Mouse (Mus musculus) MEL (cell line): ENCODE data around the gene Megf8.

Source experiments
- CTCF ChIP-seq, 3 experiments: IDR thresholded peaks in 2 of 3; conservative IDR thresholded peaks in 1 of 3; 2 replicates each; pipeline ENCODE4 v1.5.1; 2011 to 2012; ENCODE audit warnings: low read length in 3 of 3, low read depth in 2 of 3, mild to moderate bottlenecking in 2 of 3, improper control_type of control experiment in 1 of 3, inconsistent platforms in 1 of 3, mixed read lengths in 1 of 3, moderate library complexity in 1 of 3; ENCODE audit not compliant: control insufficient read depth in 1 of 3, insufficient read depth in 1 of 3, poor library complexity in 1 of 3, severe bottlenecking in 1 of 3
- EP300 ChIP-seq, 2 experiments: IDR thresholded peaks; 2 replicates each; pipeline ENCODE4 v1.6.1; 2011; ENCODE audit warnings: improper control_type of control experiment in 2 of 2, low read length in 2 of 2, low read depth in 1 of 2, mild to moderate bottlenecking in 1 of 2
- MAZ ChIP-seq: IDR thresholded peaks from 2 replicates; pipeline ENCODE4 v1.6.1; 2012; ENCODE audit warnings: low read depth, mild to moderate bottlenecking, inconsistent platforms, low read length, improper control_type of control experiment
- NELFE ChIP-seq: IDR thresholded peaks from 2 replicates; pipeline ENCODE4 v1.6.1; 2011; ENCODE audit warnings: low read depth, low read length, improper control_type of control experiment
- POLR2A ChIP-seq, 2 experiments: IDR thresholded peaks; 2 replicates each; pipeline ENCODE4 v1.6.1; 2011 to 2012; ENCODE audit warnings: low read length in 2 of 2, mild to moderate bottlenecking in 2 of 2, control low read depth in 1 of 2, improper control_type of control experiment in 1 of 2, low read depth in 1 of 2, moderate library complexity in 1 of 2; ENCODE audit not compliant: control insufficient read depth in 1 of 2, insufficient read depth in 1 of 2, poor library complexity in 1 of 2
- POLR2AphosphoS5 ChIP-seq: IDR thresholded peaks from 2 replicates; pipeline ENCODE4 v1.6.1; 2012; ENCODE audit warnings: low read depth, borderline replicate concordance, mild to moderate bottlenecking, inconsistent platforms, low read length, moderate library complexity, mixed read lengths
- SMC3 ChIP-seq: IDR thresholded peaks from 2 replicates; pipeline ENCODE4 v1.6.1; 2011; ENCODE audit warnings: low read depth, low read length, improper control_type of control experiment
- ZC3H11A ChIP-seq: IDR thresholded peaks from 2 replicates; pipeline ENCODE4 v1.6.1; 2012; ENCODE audit warnings: low read depth, mild to moderate bottlenecking, inconsistent platforms, low read length, improper control_type of control experiment

- TF ChIP-seq ZC3H11A, result no peak
- no peak for TF ChIP-seq EP300 (IDR thresholded peaks at IDR 0.05; ENCODE audit: low read depth in 1 of 2, low read length in 2 of 2)
- TF ChIP-seq NELFE, result no peak
- no peak for TF ChIP-seq POLR2A (IDR thresholded peaks at IDR 0.05; ENCODE audit: control insufficient read depth in 1 of 2, insufficient read depth in 1 of 2, low read depth in 1 of 2, low read length in 2 of 2, poor library complexity in 1 of 2)
- TF ChIP-seq POLR2AphosphoS5, result no peak
- TF ChIP-seq SMC3, result no peak
- no peak for TF ChIP-seq CTCF (IDR thresholded peaks at IDR 0.05 in 2 of 3, conservative IDR thresholded peaks at IDR 0.05 in 1 of 3; ENCODE audit: control insufficient read depth in 1 of 3, insufficient read depth in 1 of 3, low read depth in 2 of 3, low read length in 3 of 3, poor library complexity in 1 of 3, severe bottlenecking in 1 of 3)
- TF ChIP-seq MAZ, result no peak
Measured at GRCm38 (mm10) chr7:25369058-25369749, 52.2 kb downstream of the Megf8 start, which contains the start of gene Cnfn.
